In the genomic region with DNA sequence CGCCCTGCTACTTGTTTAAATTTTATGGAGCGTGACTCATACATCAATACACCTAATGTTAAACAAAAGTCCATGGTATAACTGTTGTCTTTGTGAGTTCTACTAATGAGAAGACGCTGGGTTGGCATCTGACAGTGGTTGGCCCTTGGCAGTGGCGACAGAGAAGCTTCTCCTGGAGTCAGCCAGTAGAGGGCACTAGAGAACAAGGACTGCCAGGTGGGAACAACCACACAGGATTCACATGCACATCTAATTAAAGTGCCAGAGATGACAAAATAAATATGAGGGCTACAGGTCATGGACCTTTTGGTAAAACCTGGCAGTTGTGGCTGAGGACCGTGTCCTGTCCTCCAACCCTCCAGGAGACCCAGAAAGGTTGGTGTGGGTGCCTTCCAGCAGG, we compare ENCODE assay signal across 9 mouse cellular contexts. TPM values are rescaled to one million over a fixed set of nuclear protein-coding genes. Genes with fewer than 3 reads are reported as not detected.
DNase-seq lines count a peak whose midpoint lies in the region; ATAC-seq and TF ChIP-seq lines count a peak whose summit lies in the region.
"Had no signal": no experiment of that assay in that cellular context is flagged by ENCODE, and none has a peak within 500 bp of the region (broad histone marks: within the 10 kb centered on the region; RNA-seq: fewer than 3 reads in every experiment).

No protein-coding gene starts in this region.

- no peak overlapping the region for H3K9ac ChIP-seq in kidney, embryonic 14.5 days (ENCODE audit: low read depth, low read length)
- H3K9ac ChIP-seq: midbrain, embryonic 12.5 days had no signal

- TF ChIP-seq POLR2A in kidney, adult 2 months (IDR thresholded peaks at IDR 0.05; ENCODE audit: low read depth, low read length), result no peak

- no peak for ATAC-seq in kidney, embryonic 14.5 days (ENCODE audit: low FRiP score, low TSS enrichment)

- H3K4me1 ChIP-seq in kidney, adult 2 months (ENCODE audit: control insufficient read depth, insufficient read depth, low read length), result no peaks in the 10 kb centered on the region
- no peaks in the 10 kb centered on the region for H3K4me1 ChIP-seq in kidney, embryonic 14.5 days (ENCODE audit: control insufficient read depth, insufficient read depth, low read length)
- H3K4me1 ChIP-seq: midbrain, embryonic 12.5 days had no signal

- no peaks in the 10 kb centered on the region for H3K9me3 ChIP-seq in kidney, embryonic 14.5 days (ENCODE audit: control insufficient read depth, low read length)
- H3K9me3 ChIP-seq: midbrain, embryonic 12.5 days had no signal

- H3K36me3 ChIP-seq in kidney, adult 2 months (ENCODE audit: control insufficient read depth, insufficient read depth, low read length), result no peaks in the 10 kb centered on the region
- H3K36me3 ChIP-seq in kidney, embryonic 14.5 days (ENCODE audit: control insufficient read depth, insufficient read depth, low read length), result no peaks in the 10 kb centered on the region
- H3K36me3 ChIP-seq: midbrain, embryonic 12.5 days had no signal

- H3K27me3 ChIP-seq in kidney, adult 2 months (replicated peaks; ENCODE audit: control insufficient read depth, insufficient read depth, low read length), result no peaks in the 10 kb centered on the region
- no peaks in the 10 kb centered on the region for H3K27me3 ChIP-seq in kidney, embryonic 14.5 days (ENCODE audit: control insufficient read depth, insufficient read depth, low read length)
- H3K27me3 ChIP-seq: midbrain, embryonic 12.5 days had no signal

- peak; percentile 89 for TF ChIP-seq CTCF in kidney, adult 2 months (conservative IDR thresholded peaks at IDR 0.05; ENCODE audit: insufficient read depth, insufficient read length, low read depth, low read length)

- no peak overlapping the region for H3K4me3 ChIP-seq in kidney, adult 2 months (ENCODE audit: insufficient read depth, low read depth, low read length)
- H3K4me3 ChIP-seq in kidney, embryonic 14.5 days (ENCODE audit: low read length), result no peak overlapping the region
- H3K4me3 ChIP-seq: midbrain, embryonic 12.5 days had no signal

- WGBS in kidney, adult 2 months, result 11% methylated on average over 5 of the region's 5 CpGs
- 15% methylated on average over 5 of the region's 5 CpGs for WGBS in kidney, embryonic 14.5 days

- no peak overlapping the region for H3K27ac ChIP-seq in kidney, adult 2 months (ENCODE audit: insufficient read depth, low read depth, low read length)
- H3K27ac ChIP-seq in kidney, embryonic 14.5 days (ENCODE audit: low read depth, low read length), result no peak overlapping the region
- H3K27ac ChIP-seq: midbrain, embryonic 12.5 days had no signal

- H3K4me2 ChIP-seq in kidney, embryonic 14.5 days (replicated peaks; ENCODE audit: low read depth, low read length), result no peak overlapping the region
- H3K4me2 ChIP-seq: midbrain, embryonic 12.5 days had no signal

- peak; percentile 75 for DNase-seq in kidney, adult 2 months
- peak; percentile 63 for DNase-seq in ES-CJ7 (ENCODE audit: low read depth, low spot score)
- DNase-seq in c-Kit-positive CD71-negative TER-119-negative erythroid progenitor cells, embryonic 14.5 days (ENCODE audit: low read depth), result peak; percentile 58
- peak; percentile 67 for DNase-seq in forelimb bud, embryonic 11.5 days (ENCODE audit: low read depth, low spot score)
- DNase-seq in layer of hippocampus, postnatal 10 days (ENCODE audit: low spot score in 2 of 2), result peak; percentile 54 to 64
- DNase-seq in naive thymus-derived CD4-positive, alpha-beta T cell, adult 2 months (ENCODE audit: low read depth), result peak; percentile 84
- DNase-seq in thymus, postnatal 0 days (ENCODE audit: low spot score), result peak; percentile 83

RNA-seq across cellular contexts. Expression of gene Tff2, which starts 5.7 kb away (rescaled TPM):
- 0.20 TPM in 1 of 2 replicates, not detected in the other for polyA plus RNA-seq in kidney, adult 2 months (2012; rRNA removed)
- polyA plus RNA-seq in kidney, embryonic 14.5 days (2014; fragmentation: Nextera tagmentation; extraction: Ambion mirVana), result 0.61 and 1.2 TPM in 2 replicates
- not detected for total RNA-seq in layer of hippocampus, postnatal 10 days (2021)
- 1.2 and 1.4 TPM in 2 replicates for polyA plus RNA-seq in thymus, postnatal 0 days (2015; fragmentation: Nextera tagmentation; extraction: Ambion mirVana)
- polyA plus RNA-seq: midbrain, embryonic 12.5 days had no signal

RNA-seq across cellular contexts. Expression of gene Tff3, which starts 9.0 kb away (rescaled TPM):
- polyA plus RNA-seq in kidney, adult 2 months (2012; rRNA removed), result not detected in 2 replicates
- polyA plus RNA-seq in kidney, embryonic 14.5 days (2014; fragmentation: Nextera tagmentation; extraction: Ambion mirVana), result not detected in 2 replicates
- total RNA-seq in layer of hippocampus, postnatal 10 days (2021), result not detected
- polyA plus RNA-seq in thymus, postnatal 0 days (2015; fragmentation: Nextera tagmentation; extraction: Ambion mirVana), result 7.1 and 8.7 TPM in 2 replicates

RNA-seq across cellular contexts. Expression of gene Tff1, which starts 26.7 kb away (rescaled TPM):
- polyA plus RNA-seq in kidney, adult 2 months (2012; rRNA removed), result 0.31 TPM in 1 of 2 replicates, not detected in the other
- polyA plus RNA-seq in kidney, embryonic 14.5 days (2014; fragmentation: Nextera tagmentation; extraction: Ambion mirVana), result not detected in 2 replicates
- total RNA-seq in layer of hippocampus, postnatal 10 days (2021), result not detected
- polyA plus RNA-seq in thymus, postnatal 0 days (2015; fragmentation: Nextera tagmentation; extraction: Ambion mirVana), result 4.3 and 7.4 TPM in 2 replicates
- polyA plus RNA-seq: midbrain, embryonic 12.5 days had no signal
